Mouse (Mus musculus) urinary bladder, postnatal 4 days (tissue): ENCODE measurements at regions not wholly inside any gene's neighbourhood (a gene's known extent, or its start where the extent isn't known, plus 50 kb on each side); places are given as distances from the start of the nearest gene placed in this dataset.

Source experiments
- DNase-seq, 2 experiments: peaks; one replicate each; pipeline ENCODE4 v3.0.0; 2021 to 2022; ENCODE audit warnings: low spot score in 2 of 2

- DNase-seq, result no peak
These were observed 517.3 kb upstream of the Tmem132c start for GRCm38 (mm10) chr5:126724329-126724728.

GRCm38 (mm10) chr5:126733470-126733869 lies 508.1 kb upstream of the Tmem132c start:
- DNase-seq, result peak; percentile 37 to 79

- DNase-seq, result no peak
These were observed 505.9 kb upstream of the Tmem132c start for GRCm38 (mm10) chr5:126735733-126736132.

DNA sequence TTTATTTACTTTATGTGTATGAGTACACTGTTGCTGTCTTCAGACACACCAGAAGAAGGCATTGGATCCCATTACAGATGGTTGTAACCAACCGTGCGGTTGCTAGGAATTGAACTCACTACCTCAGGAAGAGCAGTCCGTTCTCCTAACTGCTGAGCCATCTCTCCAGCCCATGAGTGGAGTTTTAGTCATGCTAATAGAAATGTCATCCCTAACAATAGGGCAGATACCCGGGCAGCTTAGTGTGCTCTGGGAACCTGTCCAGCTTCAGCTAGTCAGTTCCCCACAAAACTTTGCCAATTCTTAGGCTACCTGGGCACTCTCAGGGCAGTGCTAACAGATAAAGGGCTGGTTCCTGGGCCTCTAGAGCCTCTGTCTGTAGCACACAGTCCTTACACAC lies 503.9 kb upstream of the Tmem132c start:
- no peak for DNase-seq

DNA sequence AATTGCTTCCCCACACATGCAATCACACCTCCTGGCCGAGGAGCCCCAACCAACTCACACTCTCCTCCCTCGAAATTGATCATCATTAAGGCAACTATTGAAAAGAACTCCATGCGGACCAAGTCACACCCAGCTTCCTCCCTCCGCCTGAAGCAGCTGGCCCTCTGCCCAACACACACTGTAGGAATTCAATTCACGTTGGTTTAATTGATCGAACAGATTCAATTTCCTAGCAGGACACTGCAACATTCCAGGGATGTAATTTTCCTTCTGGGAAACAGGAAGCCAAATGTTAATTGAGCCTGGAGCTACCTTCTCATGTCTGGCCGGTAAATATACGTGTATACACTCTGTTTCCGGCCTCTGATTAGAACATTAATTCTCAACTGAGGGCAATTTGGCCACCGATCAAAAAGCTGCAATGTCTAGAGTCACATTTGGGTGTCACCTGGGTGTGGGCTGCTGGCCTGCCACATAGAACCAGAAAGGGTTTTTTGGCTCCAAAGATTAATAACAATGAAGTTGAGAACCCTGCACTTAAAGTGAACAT lies 500.7 kb upstream of the Tmem132c start:
- no peak for DNase-seq

GRCm38 (mm10) chr5:126755107-126755506 lies 486.5 kb upstream of the Tmem132c start:
- DNase-seq, result no peak

GRCm38 (mm10) chr5:126765037-126765707 lies 476.4 kb upstream of the Tmem132c start:
- DNase-seq, result peak in 1 of 2 experiments; percentile 32

- DNase-seq, result peak in 1 of 2 experiments; percentile 45
These were observed 472.6 kb upstream of the Tmem132c start for GRCm38 (mm10) chr5:126769031-126769430.

DNA sequence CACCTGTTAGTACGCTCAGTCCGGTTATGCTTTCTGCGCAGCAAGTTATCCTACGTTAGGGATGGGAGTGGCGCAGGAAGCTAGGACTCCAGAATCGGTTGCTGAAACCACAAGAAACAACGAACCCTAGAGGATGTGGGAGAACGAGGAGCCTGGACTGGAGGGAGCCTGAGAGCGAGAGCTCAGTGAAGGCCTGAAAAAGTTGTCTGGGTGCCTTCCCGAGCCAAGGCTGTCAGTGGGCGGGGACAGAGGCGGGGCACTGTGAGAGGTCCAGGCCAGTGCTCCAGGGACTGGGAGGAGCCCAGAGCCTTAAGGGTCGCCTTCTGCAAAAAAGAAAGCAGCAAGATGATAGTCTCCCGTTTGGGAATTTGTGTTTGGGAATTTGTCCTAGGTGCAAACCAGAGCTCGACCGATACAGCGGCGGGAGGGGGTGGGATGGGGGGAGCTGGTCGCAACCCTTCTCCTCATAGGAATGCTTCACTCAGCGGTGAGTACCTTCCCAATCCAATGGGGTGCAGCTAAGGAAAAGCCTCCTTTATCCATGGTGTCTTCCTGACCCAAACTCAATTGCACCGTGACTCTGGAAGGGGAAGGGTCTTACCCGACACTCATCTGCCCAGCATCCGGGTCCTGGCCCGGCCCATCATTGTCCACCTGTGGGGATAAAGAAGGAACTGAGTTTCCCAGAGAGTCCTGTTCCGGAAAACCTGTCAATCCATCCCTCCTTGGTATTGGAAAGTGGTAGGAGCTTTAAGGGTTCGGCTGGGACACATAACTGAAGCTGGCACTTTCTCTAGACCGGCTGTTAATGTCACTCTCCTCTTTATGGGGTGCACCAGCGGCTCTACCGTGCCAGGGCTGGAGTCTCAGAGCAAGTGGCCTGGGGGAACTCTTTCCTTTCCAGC lies 453.6 kb upstream of the Tmem132c start:
- peak; percentile 56 to 78 for DNase-seq

- DNase-seq, result no peak
These were observed 441.8 kb upstream of the Tmem132c start for GRCm38 (mm10) chr5:126799698-126800279.

DNA sequence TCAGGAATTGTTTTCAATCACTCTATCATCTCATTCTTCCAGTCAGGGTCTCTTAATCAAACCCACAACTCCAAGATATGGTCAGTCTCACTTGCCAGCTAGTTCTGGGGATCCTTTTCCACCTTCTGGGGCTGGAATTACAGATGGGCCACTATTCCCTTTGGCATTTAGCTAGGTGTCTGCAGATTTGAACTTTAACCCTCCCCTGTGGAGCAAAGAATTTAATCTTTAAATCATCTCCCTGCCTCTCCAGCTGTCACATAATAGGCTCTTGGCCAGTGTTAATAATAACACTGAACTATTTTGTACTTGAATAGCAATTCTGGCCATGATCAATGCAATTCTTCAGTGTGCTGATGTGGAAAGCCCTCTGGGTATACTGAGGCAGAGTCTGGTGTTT lies 435.0 kb upstream of the Tmem132c start:
- no peak for DNase-seq

GRCm38 (mm10) chr5:126816069-126816468 lies 425.5 kb upstream of the Tmem132c start:
- no peak for DNase-seq

DNA sequence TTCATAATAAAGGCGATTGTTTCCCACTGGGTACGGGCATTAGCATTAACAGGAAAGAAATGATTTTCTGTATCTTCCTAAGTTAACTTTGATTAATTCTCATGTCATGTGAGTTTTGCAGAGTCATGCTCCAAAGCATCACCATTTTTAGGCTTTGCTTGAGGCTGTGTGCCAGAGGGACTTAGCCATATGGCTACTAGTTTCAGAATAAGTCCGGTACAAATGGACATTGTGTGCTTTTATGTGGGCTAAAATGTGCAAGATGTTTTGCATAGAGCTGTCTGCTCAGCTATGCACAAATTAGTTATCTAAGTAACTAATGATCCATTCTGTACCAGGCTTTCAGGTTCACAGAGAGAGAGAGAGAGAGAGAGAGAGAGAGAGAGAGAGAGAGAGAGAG lies 406.2 kb upstream of the Tmem132c start:
- no peak for DNase-seq

DNA sequence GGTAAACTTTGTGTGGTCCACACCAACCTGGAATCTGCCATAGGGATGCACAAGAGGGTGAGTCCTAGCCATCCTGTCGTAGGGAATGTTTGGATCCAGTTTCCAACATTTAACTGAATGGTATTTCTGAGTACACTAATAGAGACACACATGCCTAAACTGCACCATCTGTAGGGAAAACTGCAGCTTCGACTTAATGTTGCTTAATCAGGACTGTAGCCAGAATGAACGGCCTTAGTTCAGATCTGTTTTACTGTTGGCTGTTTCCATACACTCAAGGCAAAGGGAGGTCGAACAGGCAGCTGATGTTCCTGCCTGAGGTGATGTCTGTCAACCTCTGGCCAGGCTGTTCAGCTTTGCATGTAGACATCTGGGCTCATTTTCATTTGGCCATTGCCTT lies 399.0 kb upstream of the Tmem132c start:
- no peak for DNase-seq

DNA sequence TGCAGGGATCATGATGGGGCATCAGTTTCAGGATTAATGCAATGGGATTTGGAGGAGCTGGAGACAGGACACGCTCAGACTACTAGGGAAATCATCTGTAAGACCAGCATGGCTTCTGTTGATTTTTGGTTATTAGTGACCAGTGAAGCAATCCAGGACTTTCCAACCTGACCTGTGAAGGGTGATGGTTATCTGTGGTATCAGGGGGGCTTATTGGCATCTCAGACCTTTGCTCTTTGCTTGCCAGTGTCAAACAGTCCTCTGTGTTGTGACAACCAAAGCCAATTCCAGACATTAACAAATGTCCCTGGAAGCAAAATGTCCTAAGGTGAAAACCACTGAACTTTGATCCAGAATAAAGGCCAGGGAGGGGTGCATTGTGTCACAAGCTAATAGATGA lies 379.5 kb upstream of the Tmem132c start:
- DNase-seq, result no peak

DNA sequence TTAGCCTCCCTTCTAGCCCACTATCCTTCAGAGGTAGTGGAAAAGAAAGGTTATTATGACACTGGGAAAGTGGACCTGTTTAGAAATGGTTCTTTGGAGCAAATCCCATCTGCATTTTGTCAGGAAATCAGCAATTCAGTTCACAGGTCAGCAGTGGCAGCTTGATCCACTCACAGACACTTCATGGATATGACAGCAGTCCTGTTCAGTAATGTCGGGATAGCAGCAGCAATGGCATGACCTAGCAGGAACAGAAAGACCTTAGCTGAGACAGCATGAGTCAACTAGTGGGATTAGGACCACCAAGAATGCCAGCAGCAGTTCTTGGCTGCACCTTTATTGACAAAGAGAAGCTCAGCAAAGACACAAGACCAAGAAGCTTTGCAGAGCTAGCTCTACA lies 365.8 kb upstream of the Tmem132c start:
- no peak for DNase-seq

- DNase-seq, result no peak
These were observed 350.9 kb upstream of the Tmem132c start for GRCm38 (mm10) chr5:126890710-126891109.

- no peak for DNase-seq
These were observed 348.5 kb upstream of the Tmem132c start for GRCm38 (mm10) chr5:126893063-126893462.

GRCm38 (mm10) chr5:126910084-126910483 lies 331.5 kb upstream of the Tmem132c start:
- no peak for DNase-seq

- DNase-seq, result no peak
These were observed 324.3 kb upstream of the Tmem132c start for GRCm38 (mm10) chr5:126917300-126917699.

- DNase-seq, result no peak
These were observed 308.1 kb upstream of the Tmem132c start for GRCm38 (mm10) chr5:126933466-126933865.

GRCm38 (mm10) chr5:126944861-126945260 lies 296.7 kb upstream of the Tmem132c start:
- DNase-seq, result no peak
